Mouse (Mus musculus) embryo, embryonic 11 days (tissue): ENCODE measurements around the gene Cacnb4.
A peak's percentile ranks its signal among the peaks of the same experiment; 100 is the strongest.

ENCODE experiments used
- DNase-seq: peaks from one replicate; pipeline ENCODE4 v3.0.0-alpha.2; 2015

The Cacnb4 gene

GRCm38 (mm10) chr2:52647255-52647998 lies 29.2 kb downstream of the Cacnb4 start:
- DNase-seq: no peak

GRCm38 (mm10) chr2:52643657-52644056 lies 33.0 kb downstream of the Cacnb4 start:
- no peak for DNase-seq

- DNase-seq: no peak
Measured at GRCm38 (mm10) chr2:52639530-52639875, 37.1 kb downstream of the Cacnb4 start.

- no peak for DNase-seq
Measured at GRCm38 (mm10) chr2:52638857-52639529, 37.6 kb downstream of the Cacnb4 start.

- DNase-seq: no peak
Measured at GRCm38 (mm10) chr2:52638226-52638625, 38.4 kb downstream of the Cacnb4 start.

- no peak for DNase-seq
Measured at GRCm38 (mm10) chr2:52636051-52636450, 40.6 kb downstream of the Cacnb4 start.

- peak; percentile 35 for DNase-seq
Measured at GRCm38 (mm10) chr2:52635358-52635757, 41.3 kb downstream of the Cacnb4 start.

- DNase-seq: peak; percentile 79
Measured at GRCm38 (mm10) chr2:52632880-52633279, 43.8 kb downstream of the Cacnb4 start.

GRCm38 (mm10) chr2:52628186-52628585 lies 48.4 kb downstream of the Cacnb4 start:
- DNase-seq: no peak

- DNase-seq: no peak
Measured at GRCm38 (mm10) chr2:52626266-52626665, 50.4 kb downstream of the Cacnb4 start.

- no peak for DNase-seq
Measured at GRCm38 (mm10) chr2:52625731-52626130, 50.9 kb downstream of the Cacnb4 start.

- DNase-seq: no peak
Measured at GRCm38 (mm10) chr2:52623921-52624404, 52.7 kb downstream of the Cacnb4 start.

- DNase-seq: peak; percentile 5
Measured at GRCm38 (mm10) chr2:52623461-52623860, 53.2 kb downstream of the Cacnb4 start.

- peak; percentile 17 for DNase-seq
Measured at GRCm38 (mm10) chr2:52622616-52623015, 54.0 kb downstream of the Cacnb4 start.

- no peak for DNase-seq
Measured at GRCm38 (mm10) chr2:52619406-52619974, 57.1 kb downstream of the Cacnb4 start.

- DNase-seq: no peak
Measured at GRCm38 (mm10) chr2:52618804-52619203, 57.8 kb downstream of the Cacnb4 start.

GRCm38 (mm10) chr2:52615429-52615828 lies 61.2 kb downstream of the Cacnb4 start:
- DNase-seq: no peak

GRCm38 (mm10) chr2:52613888-52614287 lies 62.7 kb downstream of the Cacnb4 start:
- no peak for DNase-seq

- DNase-seq: no peak
Measured at GRCm38 (mm10) chr2:52609486-52609885, 67.1 kb downstream of the Cacnb4 start.

GRCm38 (mm10) chr2:52607857-52608485 lies 68.7 kb downstream of the Cacnb4 start:
- no peak for DNase-seq

GRCm38 (mm10) chr2:52606331-52606730 lies 70.3 kb downstream of the Cacnb4 start:
- DNase-seq: no peak

GRCm38 (mm10) chr2:52605321-52605720 lies 71.3 kb downstream of the Cacnb4 start:
- peak; percentile 78 for DNase-seq

- no peak for DNase-seq
Measured at GRCm38 (mm10) chr2:52604651-52605020, 72.0 kb downstream of the Cacnb4 start.
